Mouse (Mus musculus) megakaryocyte, embryonic 14.5 days (primary cell): Measurements from ENCODE around the gene Cdkn2d.
"Not testable (repeated sequence)": the region's sequence is repeated elsewhere in the genome, so short reads cannot be mapped to it uniquely, and the experiment has no call there.

Experiments used
- FLI1 ChIP-seq: IDR thresholded peaks from 2 replicates; pipeline ENCODE4 v1.6.1; 2012; ENCODE audit warnings: low read length, inconsistent platforms, mixed read lengths
- GATA1 ChIP-seq: IDR thresholded peaks from 3 replicates; pipeline ENCODE4 v1.6.1; 2012; ENCODE audit warnings: mixed read lengths, low read length, inconsistent platforms, borderline replicate concordance

GRCm38 (mm10) chr9:21291868-21292267, 661 bp upstream of the Cdkn2d start:
- TF ChIP-seq GATA1, FLI1: not testable (repeated sequence)
